Comparison of ENCODE assay signal across 18 mouse cellular contexts in the genomic region with DNA sequence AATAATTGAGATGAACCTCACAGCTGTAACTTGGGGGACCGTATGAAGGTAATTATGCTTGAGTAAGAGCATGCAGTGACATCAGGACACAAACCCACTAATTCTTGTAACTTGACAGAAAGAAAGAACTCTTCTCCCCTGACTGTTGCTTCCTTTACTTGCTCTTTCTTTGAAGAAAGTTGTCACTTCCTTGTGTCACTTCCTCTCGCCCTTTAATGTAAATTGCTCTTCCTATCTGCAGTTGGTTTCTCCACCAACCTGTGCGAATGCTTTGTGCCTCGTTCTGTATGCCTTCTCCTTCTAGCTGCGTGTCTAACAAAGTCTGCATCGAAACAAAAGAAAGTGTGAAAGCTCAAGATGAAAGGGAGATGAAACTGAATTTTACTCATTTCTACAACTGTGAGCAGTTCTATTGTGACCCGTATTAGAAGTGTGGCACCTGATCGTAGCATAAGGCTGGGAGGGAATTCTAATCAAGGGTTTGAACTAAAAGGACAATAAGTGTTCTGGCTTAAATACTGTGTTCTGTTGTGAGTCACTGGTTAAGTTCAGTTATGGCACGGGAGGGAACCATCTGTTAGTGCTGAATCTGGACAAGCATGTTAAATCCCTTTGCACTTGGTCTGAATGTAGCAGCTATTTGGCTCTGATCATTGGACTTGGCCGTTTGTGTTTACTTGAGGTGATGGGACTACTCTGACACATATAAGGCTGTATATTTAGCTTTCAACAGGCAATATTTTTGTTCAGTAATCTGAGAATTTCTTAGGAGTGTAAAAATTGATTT.
DNase-seq lines count a peak whose midpoint lies in the region; ATAC-seq and TF ChIP-seq lines count a peak whose summit lies in the region.
"Had no signal": no experiment of that assay in that cellular context is flagged by ENCODE, and none has a peak within 500 bp of the region (broad histone marks: within the 10 kb centered on the region; RNA-seq: fewer than 3 reads in every experiment).

No protein-coding gene starts in this region.

- no peak overlapping the region for H3K9ac ChIP-seq in hindbrain, postnatal 0 days (replicated peaks; ENCODE audit: low read length)
- H3K9ac ChIP-seq in heart, adult 2 months (ENCODE audit: low read depth, low read length), result no peak overlapping the region
- H3K9ac ChIP-seq: heart, embryonic 15.5 days; hindbrain, embryonic 14.5 days; lung, embryonic 14.5 days had no signal

- H3K4me2 ChIP-seq in hindbrain, postnatal 0 days (ENCODE audit: low read depth, low read length), result no peak overlapping the region
- H3K4me2 ChIP-seq: heart, embryonic 15.5 days; hindbrain, embryonic 14.5 days; lung, embryonic 14.5 days had no signal

- H3K4me3 ChIP-seq in hindbrain, postnatal 0 days (ENCODE audit: low read length), result no peak overlapping the region
- H3K4me3 ChIP-seq in heart, adult 2 months, result no peak overlapping the region
- H3K4me3 ChIP-seq: heart, embryonic 15.5 days; layer of hippocampus, adult 2 months; megakaryocyte, embryonic 14.5 days had no signal

- no peaks in the 10 kb centered on the region for H3K79me2 ChIP-seq in heart, adult 2 months (replicated peaks; ENCODE audit: control insufficient read depth, insufficient read depth, low read length)

- no peak for DNase-seq in cerebellum, adult 11-12 months
- DNase-seq in CD4-positive, CD25-positive, alpha-beta regulatory T cell, adult 2 months (ENCODE audit: low read depth, low spot score), result peak; percentile 79
- DNase-seq in induced T-regulatory cell, adult 2 months (ENCODE audit: low read depth), result peak; percentile 76
- DNase-seq in thymus, postnatal 0 days (ENCODE audit: low spot score), result peak; percentile 75
- no peak for DNase-seq in hindbrain, postnatal 0 days (ENCODE audit: low spot score)
- DNase-seq in heart, adult 2 months, result no peak
- no peak for DNase-seq in right cerebral cortex, adult 2 months (ENCODE audit: low spot score in 2 of 2)
- DNase-seq: cerebellum, adult 8-10 months; embryo, embryonic 11 days; liver; lung, embryonic 14.5 days; right cerebral cortex, postnatal 14 days had no signal

- H3K36me3 ChIP-seq in hindbrain, postnatal 0 days (ENCODE audit: insufficient read depth, low read length), result no peaks in the 10 kb centered on the region
- no peaks in the 10 kb centered on the region for H3K36me3 ChIP-seq in heart, adult 2 months (ENCODE audit: control insufficient read depth, insufficient read depth, low read length)
- H3K36me3 ChIP-seq: G1E; heart, embryonic 15.5 days had no signal

- no peaks in the 10 kb centered on the region for H3K4me1 ChIP-seq in hindbrain, postnatal 0 days (ENCODE audit: insufficient read depth, low read length)
- H3K4me1 ChIP-seq in heart, adult 2 months (ENCODE audit: control insufficient read depth, insufficient read depth, low read length), result no peaks in the 10 kb centered on the region

- TF ChIP-seq EP300 in heart, adult 2 months (IDR thresholded peaks at IDR 0.05; ENCODE audit: insufficient read depth, low read depth, low read length), result no peak

- H3K27me3 ChIP-seq in hindbrain, postnatal 0 days (ENCODE audit: insufficient read depth, low read length), result no peaks in the 10 kb centered on the region
- no peaks in the 10 kb centered on the region for H3K27me3 ChIP-seq in heart, adult 2 months (ENCODE audit: control insufficient read depth, insufficient read depth, low read length)
- H3K27me3 ChIP-seq: heart, embryonic 15.5 days had no signal

- no peak overlapping the region for H3K27ac ChIP-seq in hindbrain, postnatal 0 days
- H3K27ac ChIP-seq in heart, adult 2 months, result no peak overlapping the region
- H3K27ac ChIP-seq: heart, embryonic 15.5 days; hindbrain, embryonic 14.5 days; layer of hippocampus, adult 2 months had no signal

- WGBS in hindbrain, postnatal 0 days, result 57% methylated on average over 10 of the region's 10 CpGs
- 75% methylated on average over 10 of the region's 10 CpGs for WGBS in heart, adult 2 months

- H3K9me3 ChIP-seq in hindbrain, postnatal 0 days (ENCODE audit: low read length), result no peaks in the 10 kb centered on the region
- H3K9me3 ChIP-seq: G1E; heart, embryonic 15.5 days had no signal

- TF ChIP-seq POLR2A in heart, adult 2 months (IDR thresholded peaks at IDR 0.05; ENCODE audit: insufficient read depth, low read depth, low read length), result no peak

- no peak for TF ChIP-seq CTCF in hindbrain, postnatal 0 days (IDR thresholded peaks at IDR 0.05; ENCODE audit: low read depth)
- TF ChIP-seq CTCF in heart, adult 2 months (IDR thresholded peaks at IDR 0.05), result no peak

- peak; percentile 45; the same call in 1 of the 2 replicates for ATAC-seq in cerebellum, adult (ENCODE audit: insufficient number of reproducible peaks, low FRiP score, low TSS enrichment)
- no peak for ATAC-seq in hindbrain, postnatal 0 days

- intact Hi-C loops in heart, adult 2 months (cut with DNase I), result no loop called here

Comparison
In these comparisons a context has a peak if more than half of its experiments do, and no peak if none do; other contexts are left out.
1. DNase-seq: peak in CD4-positive, CD25-positive, alpha-beta regulatory T cell, adult 2 months (single experiment), induced T-regulatory cell, adult 2 months (single experiment) and thymus, postnatal 0 days (single experiment); none in cerebellum, adult 11-12 months (single experiment), hindbrain, postnatal 0 days (single experiment), heart, adult 2 months (0 of 2) and right cerebral cortex, adult 2 months (0 of 2).